Mouse (Mus musculus) embryonic fibroblast, embryonic 13.5 days (primary cell): ENCODE results near the gene Fthl17e. TPM values are rescaled to one million over a fixed set of nuclear protein-coding genes. Genes with fewer than 3 reads are reported as not detected.
"Not testable (repeated sequence)": the region's sequence is repeated elsewhere in the genome, so short reads cannot be mapped to it uniquely, and the experiment has no call there.

Experiments
- H3K27ac ChIP-seq: 2 replicates; pipeline ENCODE4 v1.5.1; 2012; ENCODE audit warnings: low read length, control low read depth, inconsistent platforms; ENCODE audit not compliant: insufficient read depth
- H3K4me1 ChIP-seq: 2 replicates; pipeline ENCODE4 v1.6.1; 2011; ENCODE audit warnings: low read length; ENCODE audit not compliant: control insufficient read depth, insufficient read depth
- H3K4me3 ChIP-seq: 2 replicates; pipeline ENCODE4 v1.5.1; 2011; ENCODE audit warnings: mild to moderate bottlenecking, control low read depth, low read length; ENCODE audit not compliant: insufficient read depth
- CTCF ChIP-seq: IDR thresholded peaks from 2 replicates; pipeline ENCODE4 v1.5.1; 2011; ENCODE audit warnings: mild to moderate bottlenecking, control low read depth, low read length, moderate library complexity, borderline replicate concordance; ENCODE audit not compliant: insufficient read depth
- POLR2A ChIP-seq: IDR thresholded peaks from 2 replicates; pipeline ENCODE4 v1.6.1; 2011; ENCODE audit warnings: low read depth, mild to moderate bottlenecking, control low read depth, low read length, moderate library complexity
- polyA plus RNA-seq: library from polyadenylated mRNA; stranded (reverse); fragments of >200 nt; gene quantifications from 2 replicates; pipeline ENCODE4 v1.2.4, GENCODE M21; 2011; ENCODE audit warnings: low read depth; ENCODE audit not compliant: missing spikeins, insufficient read length

Fthl17e gene
- not detected in 2 replicates for polyA plus RNA-seq

- not testable (repeated sequence) for H3K27ac ChIP-seq, H3K4me3 ChIP-seq, H3K4me1 ChIP-seq
These were observed at the start of gene Fthl17e for GRCm38 (mm10) chrX:9033193-9033592. TSS of gene Fthl17e (plus strand) at chrX:9033493.

- not testable (repeated sequence) for H3K4me1 ChIP-seq, H3K4me3 ChIP-seq, H3K27ac ChIP-seq
These were observed 46.6 kb upstream of the Fthl17e start, which contains the start of gene Fthl17d for GRCm38 (mm10) chrX:8986655-8987054. TSS of gene Fthl17d (minus strand) at chrX:8986755.

DNA sequence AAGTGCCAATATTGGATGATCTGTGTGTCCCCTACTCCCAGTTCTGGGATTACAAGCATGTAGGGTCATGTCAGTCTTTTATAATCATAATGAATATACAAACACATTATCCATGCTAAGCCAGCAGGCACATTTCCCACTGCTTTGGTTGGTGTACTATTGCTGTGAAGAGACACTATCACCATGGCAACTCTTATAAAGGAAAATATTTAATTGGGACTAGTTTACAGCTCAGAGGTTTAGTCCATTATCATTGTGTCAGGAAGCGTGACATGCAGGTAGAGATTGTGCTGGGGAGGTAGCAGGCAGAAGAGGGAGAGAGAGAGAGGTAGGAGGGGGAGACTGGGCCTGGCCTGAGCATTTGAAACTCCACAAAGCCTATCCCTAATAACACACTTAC is 17.2 kb upstream of the Fthl17e start:
- TF ChIP-seq POLR2A = no peak
- no peak for TF ChIP-seq CTCF
- no peaks in the 10 kb centered on the region for H3K4me1 ChIP-seq

GRCm38 (mm10) chrX:9019481-9019880 is 13.8 kb upstream of the Fthl17e start:
- TF ChIP-seq CTCF (no peak), POLR2A (no peak)
- no peak overlapping the region for H3K27ac ChIP-seq
- no peaks in the 10 kb centered on the region for H3K4me1 ChIP-seq
- no peak overlapping the region for H3K4me3 ChIP-seq

More for the DNA sequence above, 17.2 kb upstream of the Fthl17e start:
- H3K27ac ChIP-seq = no peak overlapping the region
- H3K4me3 ChIP-seq = no peak overlapping the region

DNA sequence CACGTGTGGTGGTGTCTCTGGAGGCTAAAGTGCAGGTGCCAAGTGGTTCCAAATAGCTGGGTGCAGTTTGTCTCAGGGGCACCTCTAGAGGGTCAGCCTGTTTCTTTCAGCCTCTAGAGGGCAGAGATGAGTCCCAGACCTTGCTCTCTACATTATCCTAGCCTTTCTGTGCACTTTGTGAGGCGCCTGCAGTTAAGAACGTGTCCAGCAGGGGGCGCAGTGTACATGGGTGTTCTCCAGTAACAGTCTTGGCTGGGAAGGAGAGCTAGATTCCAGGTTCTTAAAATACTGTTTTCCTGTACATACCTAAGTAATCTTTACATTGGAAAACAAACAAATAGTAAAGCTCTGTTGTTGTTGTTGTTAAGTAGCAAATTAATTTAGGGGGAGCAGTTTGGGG is 8.3 kb downstream of the Fthl17e start:
- not testable (repeated sequence) for H3K27ac ChIP-seq, H3K4me1 ChIP-seq, H3K4me3 ChIP-seq

- not testable (repeated sequence) for H3K27ac ChIP-seq, H3K4me1 ChIP-seq, H3K4me3 ChIP-seq
These were observed 27.7 kb downstream of the Fthl17e start for GRCm38 (mm10) chrX:9060952-9061351.

DNA sequence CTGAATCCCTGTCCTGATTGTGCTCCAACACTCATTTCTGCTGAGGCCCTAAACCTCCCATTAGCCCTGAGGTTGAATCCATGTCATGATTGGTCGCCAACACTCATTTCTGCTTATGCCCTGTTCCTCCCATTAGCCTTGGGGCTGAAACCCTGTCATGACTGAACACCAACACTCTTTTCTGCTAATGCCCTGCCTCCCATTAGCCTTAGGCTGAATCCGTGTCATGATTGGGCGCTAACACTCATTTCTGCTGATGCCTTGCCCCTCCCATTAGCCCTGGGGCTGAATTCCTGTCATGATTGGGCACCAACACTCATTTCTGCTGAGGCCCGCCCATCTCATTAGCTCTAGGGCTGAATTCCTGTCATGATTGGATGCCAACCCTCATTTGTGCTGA is 28.8 kb downstream of the Fthl17e start:
- no peak overlapping the region for H3K4me3 ChIP-seq
- TF ChIP-seq CTCF = no peak
- no peak for TF ChIP-seq POLR2A
- H3K4me1 ChIP-seq = no peaks in the 10 kb centered on the region
- no peak overlapping the region for H3K27ac ChIP-seq

GRCm38 (mm10) chrX:9062715-9063114 is 29.4 kb downstream of the Fthl17e start, which contains the start of gene Fthl17f:
TSS of gene Fthl17f (plus strand) at chrX:9063015.
- H3K4me1 ChIP-seq, H3K27ac ChIP-seq, H3K4me3 ChIP-seq: not testable (repeated sequence)

GRCm38 (mm10) chrX:9077699-9078098 is 44.4 kb downstream of the Fthl17e start:
- not testable (repeated sequence) for H3K27ac ChIP-seq, H3K4me3 ChIP-seq, H3K4me1 ChIP-seq
- 0 out of 2 replicates have a peak, but pooled peaks have one; percentile 8 for TF ChIP-seq CTCF

Other genes starting within 250 kb of the Fthl17e start
- not detected in 2 replicates for gene Ssxb5, start 229.8 kb upstream of the Fthl17e start, polyA plus RNA-seq
- not detected in 2 replicates for gene Gm6592, start 189.5 kb upstream of the Fthl17e start, polyA plus RNA-seq
- gene Gm5751, start 159.2 kb upstream of the Fthl17e start, polyA plus RNA-seq = not detected in 2 replicates
- 2.7 and 4.3 TPM in 2 replicates for gene B630019K06Rik, start 141.1 kb upstream of the Fthl17e start, polyA plus RNA-seq
- gene Fthl17b, start 70.5 kb upstream of the Fthl17e start, polyA plus RNA-seq = not detected in 2 replicates
- not detected in 2 replicates for gene Fthl17c, start 56.9 kb upstream of the Fthl17e start, polyA plus RNA-seq
- gene Fthl17d, start 46.7 kb upstream of the Fthl17e start, polyA plus RNA-seq = not detected in 2 replicates
- gene Fthl17f, start 29.5 kb downstream of the Fthl17e start, polyA plus RNA-seq = not detected in 2 replicates
- gene 4930402K13Rik, start 71.1 kb downstream of the Fthl17e start, polyA plus RNA-seq = not detected in 2 replicates
- gene Lancl3, start 166.4 kb downstream of the Fthl17e start, polyA plus RNA-seq = 2.9 and 5.3 TPM in 2 replicates
- gene Gm14862, start 223.4 kb downstream of the Fthl17e start, polyA plus RNA-seq = not detected in 2 replicates
- 2.8 and 4.2 TPM in 2 replicates for gene Xk, start 239.3 kb downstream of the Fthl17e start, polyA plus RNA-seq